Mouse (Mus musculus) heart, embryonic 11.5 days (tissue): Measurements from ENCODE around the gene Zfp12. TPM values are rescaled to one million over a fixed set of nuclear protein-coding genes. Genes with fewer than 3 reads are reported as not detected.

Experiments used
- ATAC-seq: fragments of 200-750 bp; cut with Nextera tagmentation; replicated peaks from 2 replicates; pipeline ENCODE4 v1.8.0; 2017; ENCODE audit warnings: moderate library complexity; ENCODE audit not compliant: insufficient number of reproducible peaks, low FRiP score, low TSS enrichment
- H3K27ac ChIP-seq: fragments of 300-500 bp; sonication (generic); 2 replicates; pipeline ENCODE4 v1.5.1; 2014; ENCODE audit warnings: mild to moderate bottlenecking, low read depth, low read length
- H3K27me3 ChIP-seq: fragments of 300-500 bp; sonication (generic); 2 replicates; pipeline ENCODE4 v1.6.1; 2014; ENCODE audit warnings: mild to moderate bottlenecking, low read length, mixed read lengths; ENCODE audit not compliant: control insufficient read depth, insufficient read depth
- H3K36me3 ChIP-seq: fragments of 300-500 bp; sonication (generic); 2 replicates; pipeline ENCODE4 v1.6.1; 2014; ENCODE audit warnings: mild to moderate bottlenecking, low read length, moderate library complexity, mixed read lengths; ENCODE audit not compliant: control insufficient read depth, insufficient read depth
- H3K4me1 ChIP-seq: fragments of 300-500 bp; sonication (generic); 2 replicates; pipeline ENCODE4 v1.6.1; 2014; ENCODE audit warnings: low read length; ENCODE audit not compliant: control insufficient read depth, insufficient read depth
- H3K4me2 ChIP-seq: fragments of 300-500 bp; sonication (generic); 2 replicates; pipeline ENCODE4 v1.6.1; 2014; ENCODE audit warnings: mild to moderate bottlenecking, moderate library complexity
- H3K4me3 ChIP-seq: fragments of 300-500 bp; sonication (generic); 2 replicates; pipeline ENCODE4 v1.5.1; 2014; ENCODE audit warnings: low read depth, low read length
- H3K9ac ChIP-seq: fragments of 300-500 bp; sonication (generic); 2 replicates; pipeline ENCODE4 v1.6.1; 2014; ENCODE audit warnings: mild to moderate bottlenecking, low read depth, low read length, moderate library complexity
- H3K9me3 ChIP-seq: fragments of 300-500 bp; sonication (generic); replicated peaks from 2 replicates; pipeline ENCODE4 v1.6.1; 2016; ENCODE audit warnings: low read length; ENCODE audit not compliant: control insufficient read depth
- WGBS: fragments of 180-500 bp; shearing (Covaris S2); extraction: QIAGEN DNeasy Blood & Tissue Kit; methylation state at CpG from one replicate; pipeline ENCODE4 v1.1.7; 2014; ENCODE audit not compliant: insufficient replicate concordance; 5-methylcytosine and 5-hydroxymethylcytosine counted together
- polyA plus RNA-seq: library from polyadenylated mRNA; unstranded; fragments of >200 nt; fragmentation: Nextera tagmentation; extraction: Ambion mirVana; gene quantifications from 2 replicates; pipeline ENCODE4 v1.2.1, GENCODE M21; 2014

Zfp12 gene
- polyA plus RNA-seq, 1 experiment from 2014 or later, result 9.2 TPM

DNA sequence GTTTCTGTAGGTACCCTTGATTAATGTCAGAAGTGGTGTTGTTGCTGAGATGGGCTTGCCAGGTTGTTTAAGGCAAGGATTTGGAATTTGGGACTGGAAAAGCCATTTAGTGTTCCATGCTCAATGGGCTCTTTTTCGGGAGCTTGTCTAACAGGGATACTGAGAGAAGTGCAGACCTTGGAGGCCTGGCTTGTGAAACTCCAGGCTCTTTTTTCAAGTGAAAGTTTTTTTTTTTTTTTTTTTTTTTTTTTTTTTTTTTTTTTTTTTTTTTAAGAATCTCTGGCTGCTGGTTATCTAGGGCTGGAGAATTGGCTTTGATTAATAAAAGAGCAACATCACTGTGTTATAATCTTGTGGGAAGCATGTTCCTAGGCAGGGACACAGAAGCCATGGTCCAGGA, 12.7 kb upstream of the Zfp12 start:
- H3K4me2 ChIP-seq, result no peak overlapping the region
- no peak overlapping the region for H3K9ac ChIP-seq
- H3K9me3 ChIP-seq, result no peaks in the 10 kb centered on the region
- no peak overlapping the region for H3K4me3 ChIP-seq
- no peak for ATAC-seq
- H3K36me3 ChIP-seq, result no peaks in the 10 kb centered on the region
- H3K27ac ChIP-seq, result no peak overlapping the region
- H3K27me3 ChIP-seq, result no peaks in the 10 kb centered on the region
- WGBS, result 74% methylated on average over 1 of the region's 1 CpGs
- H3K4me1 ChIP-seq, result no peaks in the 10 kb centered on the region

- WGBS, result 72% methylated on average over 3 of the region's 3 CpGs
- Histone ChIP-seq H3K4me2 (no peak within 1 kb of the TSS), H3K9ac (no peak within 1 kb of the TSS), H3K9me3 (no peaks in the 10 kb centered on the region), H3K27ac (no peak within 1 kb of the TSS), H3K4me3 (no peak within 1 kb of the TSS), H3K36me3 (no peaks in the 10 kb centered on the region), H3K4me1 (no peaks in the 10 kb centered on the region), H3K27me3 (no peaks in the 10 kb centered on the region)
- no peak for ATAC-seq
These were observed 8.2 kb upstream of the Zfp12 start, which contains the start of gene Spdye4a for GRCm38 (mm10) chr5:143226790-143227189. Gene Spdye4a, minus strand, starts transcription at chr5:143226890.

- no peak for ATAC-seq
- peak overlapping the region; percentile 92; the same call in 1 of the 2 replicates for H3K9ac ChIP-seq
- H3K4me2 ChIP-seq, result peak overlapping the region; percentile 73
- no peak overlapping the region for H3K27ac ChIP-seq
- peaks cover 10% of the 10 kb centered on the region for H3K4me1 ChIP-seq
- H3K4me3 ChIP-seq, result peak overlapping the region; percentile 90
- H3K27me3 ChIP-seq, result no peaks in the 10 kb centered on the region
- H3K9me3 ChIP-seq, result no peaks in the 10 kb centered on the region
- H3K36me3 ChIP-seq, result peaks cover 13% of the 10 kb centered on the region
- WGBS, result 48% methylated on average over 9 of the region's 9 CpGs
These were observed 1.1 kb downstream of the Zfp12 start for GRCm38 (mm10) chr5:143236036-143236435.

- H3K27me3 ChIP-seq, result no peaks in the 10 kb centered on the region
- H3K4me1 ChIP-seq, result no peaks in the 10 kb centered on the region
- no peaks in the 10 kb centered on the region for H3K9me3 ChIP-seq
- ATAC-seq, result no peak
- H3K4me2 ChIP-seq, result no peak overlapping the region
- peaks cover 49% of the 10 kb centered on the region for H3K36me3 ChIP-seq
- H3K9ac ChIP-seq, result no peak overlapping the region
- WGBS, result 93% methylated on average over 26 of the region's 26 CpGs
- no peak overlapping the region for H3K4me3 ChIP-seq
- no peak overlapping the region for H3K27ac ChIP-seq
These were observed 10.0 kb downstream of the Zfp12 start for GRCm38 (mm10) chr5:143244926-143245325.

GRCm38 (mm10) chr5:143252039-143252438, 17.1 kb downstream of the Zfp12 start:
- WGBS, result 35% methylated on average over 6 of the region's 6 CpGs
- no peak for ATAC-seq
- no peak overlapping the region for H3K27ac ChIP-seq
- peaks cover 63% of the 10 kb centered on the region for H3K27me3 ChIP-seq
- H3K9me3 ChIP-seq, result no peaks in the 10 kb centered on the region
- peaks cover 3% of the 10 kb centered on the region; the same call in 1 of the 2 replicates for H3K36me3 ChIP-seq
- no peak overlapping the region for H3K4me3 ChIP-seq
- no peak overlapping the region for H3K9ac ChIP-seq
- H3K4me2 ChIP-seq, result no peak overlapping the region
- H3K4me1 ChIP-seq, result peaks cover 18% of the 10 kb centered on the region

DNA sequence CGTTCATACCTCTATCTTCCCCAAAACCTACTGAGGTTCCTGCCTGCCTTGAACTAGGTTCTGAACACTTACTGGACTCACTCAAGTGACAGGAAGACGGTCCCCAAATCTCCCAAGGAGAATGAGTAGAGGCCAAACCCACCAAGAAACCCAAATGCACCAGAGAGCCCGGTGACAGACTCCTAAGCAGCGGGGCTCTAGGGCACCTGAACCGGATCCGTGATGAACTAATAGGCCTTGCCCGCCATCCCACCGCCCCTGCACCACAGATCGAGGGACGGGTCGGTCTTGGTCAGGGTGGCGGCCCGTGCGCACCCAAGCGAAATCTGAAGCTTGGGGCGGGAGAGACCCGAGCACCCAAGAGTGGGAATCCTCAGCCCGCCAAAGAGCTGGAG, 17.8 kb downstream of the Zfp12 start:
- no peaks in the 10 kb centered on the region for H3K9me3 ChIP-seq
- no peak overlapping the region for H3K9ac ChIP-seq
- 9% methylated on average over 18 of the region's 18 CpGs for WGBS
- H3K4me1 ChIP-seq, result peaks cover 18% of the 10 kb centered on the region
- H3K27ac ChIP-seq, result no peak overlapping the region
- ATAC-seq, result no peak
- H3K27me3 ChIP-seq, result peaks cover 70% of the 10 kb centered on the region
- H3K4me3 ChIP-seq, result peak overlapping the region; percentile 46
- H3K36me3 ChIP-seq, result no peaks in the 10 kb centered on the region
- H3K4me2 ChIP-seq, result peak overlapping the region; percentile 87; the same call in 1 of the 2 replicates

DNA sequence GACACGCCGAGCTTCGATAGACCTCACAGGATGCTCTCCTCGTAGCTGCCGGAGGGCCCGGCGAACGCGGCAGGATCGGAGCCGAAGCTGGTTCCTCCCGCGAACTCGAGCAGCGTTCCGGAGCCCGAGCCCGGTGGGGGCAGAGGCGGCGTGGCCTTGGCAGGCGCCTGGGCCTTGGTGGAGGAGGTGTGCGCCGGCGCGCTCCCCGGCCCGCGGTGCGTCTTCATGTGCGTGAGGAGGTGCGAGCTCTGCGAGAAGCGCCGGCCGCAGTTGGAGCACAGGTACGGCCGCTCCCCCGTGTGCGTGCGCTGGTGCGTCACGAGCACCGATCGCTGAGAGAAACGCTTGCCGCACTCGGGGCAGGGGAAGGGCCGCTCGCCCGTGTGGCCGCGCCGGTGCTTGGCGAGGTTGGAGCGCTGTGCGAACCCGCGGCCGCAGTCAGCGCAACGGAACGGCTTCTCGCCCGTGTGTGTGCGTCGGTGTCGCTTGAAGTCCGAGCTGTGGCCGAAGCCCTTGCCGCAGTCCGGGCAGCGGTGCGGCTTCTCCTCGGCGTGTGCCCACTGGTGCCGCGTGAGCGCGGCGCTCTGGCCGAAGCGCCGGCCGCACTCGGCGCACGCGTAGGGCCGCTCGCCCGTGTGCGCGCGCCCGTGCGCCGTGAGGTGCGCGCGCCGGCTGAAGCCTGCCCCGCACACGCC, 18.4 kb downstream of the Zfp12 start:
- Histone ChIP-seq H3K27ac (no peak overlapping the region), H3K4me3 (peak overlapping the region; percentile 46), H3K36me3 (no peaks in the 10 kb centered on the region), H3K4me2 (peak overlapping the region; percentile 87), H3K9me3 (no peaks in the 10 kb centered on the region), H3K9ac (0 out of 2 replicates have a peak overlapping the region, but pooled peaks have one; percentile 49), H3K27me3 (peaks cover 75% of the 10 kb centered on the region), H3K4me1 (peaks cover 18% of the 10 kb centered on the region)
- WGBS, result 2% methylated on average over 91 of the region's 103 CpGs
- no peak for ATAC-seq

DNA sequence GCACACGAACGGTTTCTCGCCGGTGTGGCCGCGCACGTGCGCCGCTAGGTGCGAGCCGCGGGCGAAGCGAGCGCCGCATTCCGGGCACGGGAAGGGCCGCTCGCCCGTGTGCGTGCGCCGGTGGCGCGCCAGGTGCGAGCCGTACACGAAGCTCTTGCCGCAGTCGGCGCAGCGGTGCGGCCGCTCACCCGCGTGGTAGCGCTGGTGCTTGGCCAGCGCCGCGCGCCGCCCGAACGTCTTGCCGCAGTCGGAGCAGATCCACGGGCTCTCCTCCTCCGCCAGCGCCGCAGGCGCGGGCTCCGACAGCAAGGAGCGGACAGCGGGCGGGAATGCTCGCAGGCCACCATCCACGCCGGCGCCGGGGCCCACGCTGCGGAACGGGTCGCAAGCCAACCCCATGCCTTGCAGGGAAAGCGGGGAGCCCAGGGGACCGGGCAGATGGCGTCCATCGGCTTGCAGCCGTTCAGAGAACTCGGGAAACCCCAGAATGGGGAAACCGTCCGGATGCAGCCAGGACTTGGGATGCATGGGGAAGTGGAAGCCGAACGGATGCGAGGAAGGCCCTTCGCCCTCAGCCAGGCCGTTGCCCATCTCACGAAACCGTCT, 19.0 kb downstream of the Zfp12 start:
- no peak overlapping the region for H3K9ac ChIP-seq
- ATAC-seq, result no peak
- no peak overlapping the region for H3K27ac ChIP-seq
- H3K36me3 ChIP-seq, result no peaks in the 10 kb centered on the region
- peaks cover 18% of the 10 kb centered on the region for H3K4me1 ChIP-seq
- peak overlapping the region; percentile 46 for H3K4me3 ChIP-seq
- peak overlapping the region; percentile 87 for H3K4me2 ChIP-seq
- 2% methylated on average over 79 of the region's 81 CpGs for WGBS
- H3K27me3 ChIP-seq, result peaks cover 79% of the 10 kb centered on the region
- H3K9me3 ChIP-seq, result no peaks in the 10 kb centered on the region
